Mouse (Mus musculus) kidney, postnatal 36 days (tissue): ENCODE data around the gene Prima1.

ENCODE experiments used
- DNase-seq, 2 experiments: peaks; one replicate each; pipeline ENCODE4 v3.0.0; 2021 to 2022; ENCODE audit warnings: mixed read lengths in 2 of 2

Gene Prima1

GRCm38 (mm10) chr12:103150247-103150646 is 91.7 kb downstream of the Prima1 start:
- no peak for DNase-seq
